Mouse (Mus musculus) spleen, postnatal 10 days (tissue): ENCODE data around the gene Rgs10.

ENCODE experiments used
- DNase-seq, 2 experiments: peaks; one replicate each; pipeline ENCODE4 v3.0.0; 2021 to 2022; ENCODE audit warnings: low spot score in 2 of 2

The Rgs10 gene

GRCm38 (mm10) chr7:128417930-128418779 is at the start of gene Rgs10:
Gene Rgs10 (minus strand): TSS chr7:128418758.
- DNase-seq, result peak; percentile 76 to 82

GRCm38 (mm10) chr7:128462406-128462805 is 43.8 kb upstream of the Rgs10 start:
- DNase-seq, result peak in 1 of 2 experiments; percentile 19

DNA sequence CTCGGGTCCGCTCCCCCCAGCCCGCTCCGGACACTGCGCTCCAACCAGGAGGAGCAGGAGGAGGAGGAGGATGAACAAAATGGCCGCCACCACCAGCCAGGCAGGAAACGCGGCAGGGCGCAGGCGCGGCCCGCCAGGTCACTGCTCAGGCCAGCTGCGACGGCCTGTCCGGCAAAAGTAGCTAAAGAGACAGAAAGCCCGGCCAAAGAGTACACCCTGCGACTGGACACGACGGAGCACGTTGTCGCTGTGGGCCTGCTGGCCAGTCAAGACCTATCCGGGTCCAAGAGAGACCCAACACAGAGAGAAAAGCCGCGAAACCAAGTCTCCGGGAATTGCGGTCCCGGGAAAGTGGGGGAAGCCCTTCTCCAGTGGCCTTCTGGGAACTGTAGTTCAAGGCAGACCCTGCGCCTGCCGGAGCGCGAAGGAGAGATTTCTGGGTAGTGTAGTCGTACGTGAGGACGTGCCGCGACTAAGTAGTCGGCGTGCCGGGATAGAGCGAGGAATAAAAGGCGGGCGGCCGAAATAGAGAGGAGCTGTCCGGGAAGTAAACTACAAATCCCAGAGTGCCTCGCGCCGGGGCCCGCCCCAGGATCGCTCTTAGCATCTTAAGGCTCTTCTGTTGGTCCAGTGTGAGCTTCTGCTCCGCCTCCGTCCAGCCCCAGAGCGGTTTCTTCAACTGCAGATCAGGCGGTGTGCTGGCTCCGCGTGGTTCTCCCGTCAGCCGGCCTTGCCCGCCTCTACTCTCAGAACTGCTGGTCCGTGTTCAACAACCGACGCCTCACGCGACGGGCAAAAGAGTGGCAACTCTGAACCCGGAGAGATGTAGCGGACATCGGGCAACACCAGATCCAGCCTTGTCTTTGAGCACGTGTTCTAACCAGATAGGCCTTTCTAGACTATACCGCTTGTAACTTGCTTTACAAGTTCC is 43.0 kb upstream of the Rgs10 start, which contains the start of gene Tial1:
Tial1 (minus strand) TSS at position 433 of the 931 bp plus-strand sequence.
- peak; percentile 95 to 98 for DNase-seq

- peak in 1 of 2 experiments; percentile 66 for DNase-seq
These were observed 42.3 kb upstream of the Rgs10 start for GRCm38 (mm10) chr7:128460865-128461228.

DNA sequence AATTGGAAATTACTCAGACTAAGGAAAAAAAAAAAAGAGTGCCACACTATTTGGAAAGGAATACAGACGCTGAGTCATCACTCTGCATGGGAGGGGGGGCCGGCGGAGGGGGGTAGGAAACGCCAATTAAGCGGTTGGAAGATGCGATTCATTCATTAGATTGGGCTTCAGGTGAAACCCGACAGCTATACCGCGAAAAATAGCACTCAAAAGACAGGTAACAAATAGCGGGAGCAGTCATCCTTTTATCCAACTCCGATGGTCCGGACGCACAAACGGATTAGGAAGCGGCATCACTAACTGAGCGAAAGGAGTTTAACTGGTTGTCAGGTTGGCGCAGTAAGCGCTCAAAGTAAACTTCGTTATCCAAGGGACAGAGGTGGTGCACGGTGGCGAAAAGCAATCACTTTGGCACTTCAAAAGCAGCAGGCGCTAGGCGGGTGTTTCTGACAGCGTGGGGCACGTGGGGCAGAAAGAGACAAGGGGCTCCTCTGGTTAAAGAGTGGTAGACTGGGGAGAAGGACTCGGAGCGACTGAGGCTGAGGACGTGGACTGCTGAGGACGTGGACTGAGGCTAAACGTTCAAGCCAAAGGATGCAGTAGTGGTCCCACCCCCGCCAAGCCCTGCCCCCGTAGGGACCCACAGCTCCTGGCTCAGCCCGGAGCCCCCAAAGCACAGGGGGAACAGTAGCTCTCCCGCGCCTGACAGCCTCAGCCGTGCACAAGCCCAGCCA is 41.7 kb upstream of the Rgs10 start:
- DNase-seq, result peak; percentile 70 to 80

DNA sequence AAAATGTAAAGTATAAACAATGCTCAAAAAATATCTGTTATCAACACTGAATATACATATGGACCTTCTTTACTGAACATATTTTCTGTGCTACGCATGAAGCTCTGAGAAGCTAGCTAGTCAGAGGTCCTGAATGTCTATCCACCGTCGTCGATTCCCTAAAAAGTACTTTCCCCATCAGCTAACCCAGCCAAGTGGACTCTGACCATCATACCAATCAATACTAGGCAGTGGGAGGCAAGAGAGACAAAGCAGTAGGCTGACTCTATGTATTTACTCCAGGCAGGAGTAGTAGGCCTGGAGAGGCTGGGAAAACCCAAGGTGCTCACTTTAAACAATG is 41.2 kb upstream of the Rgs10 start:
- no peak for DNase-seq

GRCm38 (mm10) chr7:128458011-128458410 is 39.5 kb upstream of the Rgs10 start:
- DNase-seq, result no peak

DNA sequence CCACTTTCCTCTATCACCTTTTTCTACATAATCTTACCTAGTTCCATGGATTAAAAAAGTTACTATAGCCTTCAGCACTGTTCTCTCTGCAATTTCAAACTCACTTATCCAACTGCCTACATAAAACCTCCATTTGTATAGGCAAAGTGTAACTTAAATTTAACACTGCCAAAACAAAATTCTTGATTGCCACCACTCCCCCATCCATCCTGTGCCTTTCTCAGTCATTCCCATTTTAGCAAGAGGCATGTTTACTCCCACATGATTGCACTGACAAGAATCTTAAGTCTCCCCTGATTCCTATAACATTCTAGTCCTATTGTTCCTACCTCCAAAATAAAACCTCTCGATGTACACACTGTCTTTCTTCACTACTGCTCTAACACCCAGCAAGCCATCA is 34.2 kb upstream of the Rgs10 start:
- no peak for DNase-seq

DNA sequence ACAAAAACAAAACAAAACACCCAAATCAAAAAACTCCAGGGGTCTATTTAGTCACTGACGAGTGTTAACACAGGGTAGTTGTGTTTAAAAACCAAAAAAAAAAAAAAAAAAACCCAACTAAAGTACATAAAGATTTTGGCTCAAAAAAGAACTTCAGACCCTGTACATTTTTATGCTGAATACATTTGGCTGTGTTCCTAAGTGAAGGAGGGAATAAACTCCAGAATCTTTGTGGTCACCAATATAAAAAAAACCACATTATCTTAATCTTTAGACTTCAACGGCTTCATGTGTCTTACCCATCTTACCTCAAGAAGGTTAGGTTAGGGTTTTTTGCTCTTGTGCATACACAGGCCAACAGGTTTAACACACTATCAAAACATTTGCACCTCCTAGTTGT is 22.0 kb upstream of the Rgs10 start:
- no peak for DNase-seq

DNA sequence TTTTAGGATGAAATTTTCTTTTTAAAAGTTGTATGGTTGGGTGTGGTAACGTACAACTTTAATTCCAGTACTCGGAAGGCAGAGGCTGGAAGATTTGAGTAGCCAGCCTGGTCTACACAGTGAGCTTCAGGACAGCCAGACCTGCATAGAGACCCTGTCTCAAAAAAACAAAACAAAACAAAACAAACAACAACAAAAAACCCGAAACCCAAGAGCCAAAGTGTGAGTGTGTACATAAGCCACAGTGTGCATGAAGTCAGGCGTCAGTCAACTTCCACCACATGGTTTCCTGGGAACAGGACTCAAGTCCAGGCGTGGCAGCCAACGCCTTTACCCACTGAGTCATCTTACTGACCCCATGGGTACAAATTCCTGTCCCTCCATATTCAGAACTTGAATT is 20.7 kb upstream of the Rgs10 start:
- no peak for DNase-seq

- DNase-seq, result no peak
These were observed 19.6 kb upstream of the Rgs10 start for GRCm38 (mm10) chr7:128438131-128438530.

GRCm38 (mm10) chr7:128433213-128433612 is 14.7 kb upstream of the Rgs10 start:
- DNase-seq, result no peak

- DNase-seq, result no peak
These were observed 14.0 kb upstream of the Rgs10 start for GRCm38 (mm10) chr7:128432574-128432973.

GRCm38 (mm10) chr7:128422491-128422890 is 3.9 kb upstream of the Rgs10 start:
- no peak for DNase-seq

- DNase-seq, result peak in 1 of 2 experiments; percentile 8
These were observed 3.1 kb upstream of the Rgs10 start for GRCm38 (mm10) chr7:128421701-128422100.

GRCm38 (mm10) chr7:128419690-128420089 is 1.1 kb upstream of the Rgs10 start:
- no peak for DNase-seq

GRCm38 (mm10) chr7:128417226-128417929 is 1.2 kb downstream of the Rgs10 start:
- peak in 1 of 2 experiments; percentile 53 for DNase-seq

GRCm38 (mm10) chr7:128416664-128417063 is 1.9 kb downstream of the Rgs10 start:
- no peak for DNase-seq

GRCm38 (mm10) chr7:128414433-128414832 is 4.1 kb downstream of the Rgs10 start:
- DNase-seq, result no peak

- DNase-seq, result no peak
These were observed 6.3 kb downstream of the Rgs10 start for GRCm38 (mm10) chr7:128412071-128412833.
